Mouse (Mus musculus): ENCODE results near the gene Dsp. TPM values are rescaled to one million over a fixed set of nuclear protein-coding genes. Genes with fewer than 3 reads are reported as not detected.

Dsp gene
- total and polyA plus RNA-seq, 3 experiments, result 0.17 TPM; not detected in 2

- no peaks in the 10 kb centered on the region for H3K4me1 ChIP-seq (ENCODE audit: control insufficient read depth in 1 of 2, insufficient read depth in 2 of 2)
- no peaks in the 10 kb centered on the region for H3K36me3 ChIP-seq (replicated peaks in 1 of 2; ENCODE audit: control insufficient read depth in 1 of 2, insufficient read depth in 1 of 2, low read length in 1 of 2)
- no peaks in the 10 kb centered on the region for H3K79me2 ChIP-seq (replicated peaks; ENCODE audit: control insufficient read depth, extremely low read depth, insufficient read depth, poor library complexity, severe bottlenecking)
- H3K4me2 ChIP-seq (ENCODE audit: insufficient read depth, low read depth, poor library complexity, severe bottlenecking), result no peak overlapping the region
- no peak overlapping the region for H3K9ac ChIP-seq (ENCODE audit: insufficient read depth, low read depth)
- H3K27me3 ChIP-seq (replicated peaks), result no peaks in the 10 kb centered on the region
- dilution Hi-C loops (cut with MboI; ENCODE audit: extremely low pct_ligation_motif_present, extremely low pct_unique_long_range_greater_than_20kb, low sequenced_read_pairs), result no loop called here
- no peak overlapping the region for H3K4me3 ChIP-seq (replicated peaks in 1 of 3; ENCODE audit: low read depth in 2 of 3, low read length in 2 of 3, poor library complexity in 1 of 3)
- in situ Hi-C loops (cut with MboI; ENCODE audit: low pct_ligation_motif_present, low pct_unique_long_range_greater_than_20kb, low sequenced_read_pairs), result no loop called here
- no peak overlapping the region for H3K27ac ChIP-seq (ENCODE audit: insufficient read depth, low read depth)
- DNase-seq (ENCODE audit: extremely low read depth), result no peak
- no peaks in the 10 kb centered on the region for H3K9me3 ChIP-seq (replicated peaks; ENCODE audit: low read length)
- TF ChIP-seq RAD21 (IDR thresholded peaks at IDR 0.05; ENCODE audit: low read depth, low read length) (no peak), ZKSCAN1 (IDR thresholded peaks at IDR 0.05; ENCODE audit: borderline replicate concordance, low read depth, low read length) (no peak), CTCF (conservative IDR thresholded peaks at IDR 0.05 in 1 of 2, IDR thresholded peaks at IDR 0.05 in 1 of 2; ENCODE audit: low read depth in 2 of 2, low read length in 2 of 2) (0 out of 4 replicates have a peak, but pooled peaks of 1 of the 2 experiments have one; percentile 4)
These were observed 46.6 kb upstream of the Dsp start for GRCm38 (mm10) chr13:38104501-38104900.

GRCm38 (mm10) chr13:38109081-38109480 lies 42.0 kb upstream of the Dsp start:
- dilution Hi-C loops (cut with MboI; ENCODE audit: extremely low pct_ligation_motif_present, extremely low pct_unique_long_range_greater_than_20kb, low sequenced_read_pairs) (no loop called here), in situ Hi-C loops (cut with MboI; ENCODE audit: low pct_ligation_motif_present, low pct_unique_long_range_greater_than_20kb, low sequenced_read_pairs) (no loop called here)
- Histone ChIP-seq H3K4me3 (replicated peaks in 1 of 3; ENCODE audit: low read depth in 2 of 3, low read length in 2 of 3, poor library complexity in 1 of 3) (no peak overlapping the region), H3K9me3 (replicated peaks; ENCODE audit: low read length) (no peaks in the 10 kb centered on the region), H3K79me2 (replicated peaks; ENCODE audit: control insufficient read depth, extremely low read depth, insufficient read depth, poor library complexity, severe bottlenecking) (no peaks in the 10 kb centered on the region), H3K4me2 (ENCODE audit: insufficient read depth, low read depth, poor library complexity, severe bottlenecking) (no peak overlapping the region), H3K36me3 (replicated peaks in 1 of 2; ENCODE audit: control insufficient read depth in 1 of 2, insufficient read depth in 1 of 2, low read length in 1 of 2) (no peaks in the 10 kb centered on the region), H3K4me1 (ENCODE audit: control insufficient read depth in 1 of 2, insufficient read depth in 2 of 2) (no peaks in the 10 kb centered on the region), H3K27ac (ENCODE audit: insufficient read depth, low read depth) (no peak overlapping the region), H3K27me3 (replicated peaks) (no peaks in the 10 kb centered on the region), H3K9ac (ENCODE audit: insufficient read depth, low read depth) (no peak overlapping the region)
- no peak for DNase-seq (ENCODE audit: extremely low read depth)
- no peak for TF ChIP-seq EP300 (IDR thresholded peaks at IDR 0.05; ENCODE audit: low read length)

DNA sequence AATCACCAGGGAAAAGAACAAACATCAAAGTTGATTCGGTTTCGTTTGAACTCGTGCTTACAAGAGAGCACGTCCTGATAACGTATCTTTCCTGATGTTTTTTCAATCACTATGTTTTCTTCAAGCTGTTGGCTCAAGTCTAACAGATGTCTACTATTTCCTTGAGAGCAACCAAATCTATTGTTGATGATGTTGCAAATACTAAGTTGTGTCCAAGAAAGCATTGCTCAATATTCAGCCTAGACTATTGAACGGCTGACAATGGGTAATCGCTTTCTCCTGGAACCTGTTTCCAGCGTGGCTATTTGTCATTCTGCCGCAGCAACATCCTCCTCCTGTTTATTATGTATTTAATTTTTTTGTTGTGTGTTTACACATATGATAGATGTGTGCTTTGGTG lies 28.8 kb upstream of the Dsp start:
- Histone ChIP-seq H3K79me2 (replicated peaks; ENCODE audit: control insufficient read depth, extremely low read depth, insufficient read depth, poor library complexity, severe bottlenecking) (no peaks in the 10 kb centered on the region), H3K4me2 (ENCODE audit: insufficient read depth, low read depth, poor library complexity, severe bottlenecking) (no peak overlapping the region), H3K4me3 (replicated peaks in 1 of 3; ENCODE audit: low read depth in 2 of 3, low read length in 2 of 3, poor library complexity in 1 of 3) (no peak overlapping the region), H3K9ac (ENCODE audit: insufficient read depth, low read depth) (no peak overlapping the region), H3K9me3 (replicated peaks; ENCODE audit: low read length) (no peaks in the 10 kb centered on the region), H3K4me1 (ENCODE audit: control insufficient read depth in 1 of 2, insufficient read depth in 2 of 2) (peaks cover 4% of the 10 kb centered on the region in 2 experiments; a peak in 2 of 4 replicates), H3K27me3 (replicated peaks) (no peaks in the 10 kb centered on the region), H3K27ac (ENCODE audit: insufficient read depth, low read depth) (no peak overlapping the region), H3K36me3 (replicated peaks in 1 of 2; ENCODE audit: control insufficient read depth in 1 of 2, insufficient read depth in 1 of 2, low read length in 1 of 2) (no peaks in the 10 kb centered on the region)
- no peak for DNase-seq (ENCODE audit: extremely low read depth)
- dilution Hi-C loops (cut with MboI; ENCODE audit: extremely low pct_ligation_motif_present, extremely low pct_unique_long_range_greater_than_20kb, low sequenced_read_pairs) (no loop called here), in situ Hi-C loops (cut with MboI; ENCODE audit: low pct_ligation_motif_present, low pct_unique_long_range_greater_than_20kb, low sequenced_read_pairs) (no loop called here)
- no peak for TF ChIP-seq BHLHE40 (IDR thresholded peaks at IDR 0.05; ENCODE audit: low read depth, low read length)
- TF ChIP-seq ZKSCAN1 (IDR thresholded peaks at IDR 0.05; ENCODE audit: borderline replicate concordance, low read depth, low read length), result no peak
- TF ChIP-seq RCOR1 (conservative IDR thresholded peaks at IDR 0.05; ENCODE audit: low read depth, low read length), result no peak
- no peak for TF ChIP-seq CHD1 (IDR thresholded peaks at IDR 0.05; ENCODE audit: low read depth, low read length)
- TF ChIP-seq ELF1 (IDR thresholded peaks at IDR 0.05; ENCODE audit: low read depth, low read length), result no peak
- no peak for TF ChIP-seq TCF12 (IDR thresholded peaks at IDR 0.05; ENCODE audit: low read depth, low read length)
- no peak for TF ChIP-seq UBTF (IDR thresholded peaks at IDR 0.05; ENCODE audit: low read depth, low read length)
- no peak for TF ChIP-seq RAD21 (IDR thresholded peaks at IDR 0.05; ENCODE audit: low read depth, low read length)
- TF ChIP-seq MEF2A (IDR thresholded peaks at IDR 0.05; ENCODE audit: borderline replicate concordance, low read depth, low read length), result no peak
- TF ChIP-seq NRF1 (IDR thresholded peaks at IDR 0.05; ENCODE audit: low read depth, low read length), result no peak
- no peak for TF ChIP-seq EP300 (IDR thresholded peaks at IDR 0.05; ENCODE audit: low read length)
- no peak for TF ChIP-seq MYC (IDR thresholded peaks at IDR 0.05; ENCODE audit: low read depth, low read length)
- no peak for TF ChIP-seq SIN3A (IDR thresholded peaks at IDR 0.05; ENCODE audit: low read length)
- no peak for TF ChIP-seq POLR2AphosphoS2 (IDR thresholded peaks at IDR 0.05; ENCODE audit: low read depth, low read length)
- no peak for TF ChIP-seq E2F4 (IDR thresholded peaks at IDR 0.05; ENCODE audit: insufficient replicate concordance, low read depth, low read length)
- TF ChIP-seq USF2 (conservative IDR thresholded peaks at IDR 0.05; ENCODE audit: low read depth, low read length), result no peak
- no peak for TF ChIP-seq HCFC1 (IDR thresholded peaks at IDR 0.05; ENCODE audit: low read depth, low read length)
- TF ChIP-seq IRF4 (IDR thresholded peaks at IDR 0.05; ENCODE audit: low read depth, low read length), result no peak
- no peak for TF ChIP-seq SMC3 (IDR thresholded peaks at IDR 0.05; ENCODE audit: low read depth, low read length)

Measured in CH12.LX (cell line).